Mouse (Mus musculus): ENCODE results near the gene Rgs21. TPM values are rescaled to one million over a fixed set of nuclear protein-coding genes. Genes with fewer than 3 reads are reported as not detected.

Gene Rgs21
- total RNA-seq (2014; rRNA removed) (not detected in 2 replicates), polyA plus RNA-seq (2012; rRNA removed) (not detected in 2 replicates)

GRCm38 (mm10) chr1:144567567-144567966 is at the start of gene Rgs21:
Rgs21 (minus strand) TSS chr1:144567667.
- no peak within 1 kb of the TSS for H3K4me3 ChIP-seq (ENCODE audit: insufficient read depth, low read depth, low read length)
- TF ChIP-seq CTCF (IDR thresholded peaks at IDR 0.05; ENCODE audit: low read depth, low read length) (no peak), POLR2A (IDR thresholded peaks at IDR 0.05; ENCODE audit: extremely low read depth, insufficient read depth, low read length) (no peak)
- 55% methylated on average over 3 of the region's 3 CpGs for WGBS
- H3K36me3 ChIP-seq (ENCODE audit: control insufficient read depth, insufficient read depth, low read length): no peaks in the 10 kb centered on the region
- no peak within 1 kb of the TSS for H3K27ac ChIP-seq (replicated peaks; ENCODE audit: insufficient read depth, low read depth, low read length)
- no peaks in the 10 kb centered on the region for H3K79me2 ChIP-seq (ENCODE audit: control insufficient read depth, insufficient read depth, low read length)
- H3K27me3 ChIP-seq (ENCODE audit: control insufficient read depth, insufficient read depth, low read length): no peaks in the 10 kb centered on the region
- DNase-seq (ENCODE audit: extremely low read depth, low read depth, low spot score): no peak
- H3K4me1 ChIP-seq (ENCODE audit: control insufficient read depth, insufficient read depth, low read length): no peaks in the 10 kb centered on the region
- H3K9ac ChIP-seq (ENCODE audit: low read depth, low read length): no peak within 1 kb of the TSS

- Histone ChIP-seq H3K4me3 (ENCODE audit: insufficient read depth, low read depth, low read length) (no peak overlapping the region), H3K9ac (ENCODE audit: low read depth, low read length) (no peak overlapping the region), H3K27ac (replicated peaks; ENCODE audit: insufficient read depth, low read depth, low read length) (no peak overlapping the region), H3K27me3 (ENCODE audit: control insufficient read depth, insufficient read depth, low read length) (no peaks in the 10 kb centered on the region), H3K4me1 (ENCODE audit: control insufficient read depth, insufficient read depth, low read length) (no peaks in the 10 kb centered on the region), H3K36me3 (ENCODE audit: control insufficient read depth, insufficient read depth, low read length) (no peaks in the 10 kb centered on the region), H3K79me2 (ENCODE audit: control insufficient read depth, insufficient read depth, low read length) (no peaks in the 10 kb centered on the region)
- 95% methylated on average over 1 of the region's 1 CpGs for WGBS
- DNase-seq (ENCODE audit: extremely low read depth, low read depth, low spot score): no peak
- no peak for TF ChIP-seq CTCF (IDR thresholded peaks at IDR 0.05; ENCODE audit: low read depth, low read length)
Measured at GRCm38 (mm10) chr1:144604071-144604470, 36.6 kb upstream of the Rgs21 start.

- H3K9ac ChIP-seq (ENCODE audit: low read depth, low read length): no peak overlapping the region
- H3K4me3 ChIP-seq (ENCODE audit: insufficient read depth, low read depth, low read length): no peak overlapping the region
- 70% methylated on average over 2 of the region's 2 CpGs for WGBS
- DNase-seq (ENCODE audit: extremely low read depth, low read depth, low spot score): no peak
- no peaks in the 10 kb centered on the region for H3K4me1 ChIP-seq (ENCODE audit: control insufficient read depth, insufficient read depth, low read length)
- no peaks in the 10 kb centered on the region for H3K79me2 ChIP-seq (ENCODE audit: control insufficient read depth, insufficient read depth, low read length)
- no peak for TF ChIP-seq POLR2A (IDR thresholded peaks at IDR 0.05; ENCODE audit: extremely low read depth, insufficient read depth, low read length)
- TF ChIP-seq CTCF (IDR thresholded peaks at IDR 0.05; ENCODE audit: low read depth, low read length): no peak
- H3K36me3 ChIP-seq (ENCODE audit: control insufficient read depth, insufficient read depth, low read length): no peaks in the 10 kb centered on the region
- no peak overlapping the region for H3K27ac ChIP-seq (replicated peaks; ENCODE audit: insufficient read depth, low read depth, low read length)
- no peaks in the 10 kb centered on the region for H3K27me3 ChIP-seq (ENCODE audit: control insufficient read depth, insufficient read depth, low read length)
Measured at GRCm38 (mm10) chr1:144602987-144603386, 35.5 kb upstream of the Rgs21 start.

- Histone ChIP-seq H3K4me3 (ENCODE audit: insufficient read depth, low read depth, low read length) (no peak overlapping the region), H3K4me1 (ENCODE audit: control insufficient read depth, insufficient read depth, low read length) (no peaks in the 10 kb centered on the region), H3K36me3 (ENCODE audit: control insufficient read depth, insufficient read depth, low read length) (no peaks in the 10 kb centered on the region), H3K9ac (ENCODE audit: low read depth, low read length) (no peak overlapping the region), H3K27ac (replicated peaks; ENCODE audit: insufficient read depth, low read depth, low read length) (no peak overlapping the region), H3K79me2 (ENCODE audit: control insufficient read depth, insufficient read depth, low read length) (no peaks in the 10 kb centered on the region), H3K27me3 (ENCODE audit: control insufficient read depth, insufficient read depth, low read length) (no peaks in the 10 kb centered on the region)
- TF ChIP-seq POLR2A (IDR thresholded peaks at IDR 0.05; ENCODE audit: extremely low read depth, insufficient read depth, low read length): no peak
- no peak for TF ChIP-seq CTCF (IDR thresholded peaks at IDR 0.05; ENCODE audit: low read depth, low read length)
- no peak for DNase-seq (ENCODE audit: extremely low read depth, low read depth, low spot score)
- 68% methylated on average over 1 of the region's 1 CpGs for WGBS
Measured at GRCm38 (mm10) chr1:144579321-144579720, 11.9 kb upstream of the Rgs21 start.

GRCm38 (mm10) chr1:144572972-144573371 is 5.5 kb upstream of the Rgs21 start:
- Histone ChIP-seq H3K27ac (replicated peaks; ENCODE audit: insufficient read depth, low read depth, low read length) (no peak overlapping the region), H3K79me2 (ENCODE audit: control insufficient read depth, insufficient read depth, low read length) (no peaks in the 10 kb centered on the region), H3K4me3 (ENCODE audit: insufficient read depth, low read depth, low read length) (no peak overlapping the region), H3K27me3 (ENCODE audit: control insufficient read depth, insufficient read depth, low read length) (no peaks in the 10 kb centered on the region), H3K9ac (ENCODE audit: low read depth, low read length) (no peak overlapping the region), H3K4me1 (ENCODE audit: control insufficient read depth, insufficient read depth, low read length) (no peaks in the 10 kb centered on the region), H3K36me3 (ENCODE audit: control insufficient read depth, insufficient read depth, low read length) (no peaks in the 10 kb centered on the region)
- 90% methylated on average over 2 of the region's 2 CpGs for WGBS
- TF ChIP-seq CTCF (IDR thresholded peaks at IDR 0.05; ENCODE audit: low read depth, low read length) (no peak), POLR2A (IDR thresholded peaks at IDR 0.05; ENCODE audit: extremely low read depth, insufficient read depth, low read length) (no peak)
- no peak for DNase-seq (ENCODE audit: extremely low read depth, low read depth, low spot score)

- Histone ChIP-seq H3K4me3 (ENCODE audit: insufficient read depth, low read depth, low read length) (no peak overlapping the region), H3K79me2 (ENCODE audit: control insufficient read depth, insufficient read depth, low read length) (no peaks in the 10 kb centered on the region), H3K27me3 (ENCODE audit: control insufficient read depth, insufficient read depth, low read length) (no peaks in the 10 kb centered on the region), H3K27ac (replicated peaks; ENCODE audit: insufficient read depth, low read depth, low read length) (no peak overlapping the region), H3K9ac (ENCODE audit: low read depth, low read length) (no peak overlapping the region), H3K36me3 (ENCODE audit: control insufficient read depth, insufficient read depth, low read length) (no peaks in the 10 kb centered on the region), H3K4me1 (ENCODE audit: control insufficient read depth, insufficient read depth, low read length) (no peaks in the 10 kb centered on the region)
- DNase-seq (ENCODE audit: extremely low read depth, low read depth, low spot score): no peak
- WGBS: 74% methylated on average over 3 of the region's 3 CpGs
- TF ChIP-seq POLR2A (IDR thresholded peaks at IDR 0.05; ENCODE audit: extremely low read depth, insufficient read depth, low read length) (no peak), CTCF (IDR thresholded peaks at IDR 0.05; ENCODE audit: low read depth, low read length) (no peak)
Measured at GRCm38 (mm10) chr1:144569905-144570304, 2.4 kb upstream of the Rgs21 start.

All from liver, adult 2 months (tissue).